ENCODE assay signal across 20 mouse cellular contexts in the genomic region with DNA sequence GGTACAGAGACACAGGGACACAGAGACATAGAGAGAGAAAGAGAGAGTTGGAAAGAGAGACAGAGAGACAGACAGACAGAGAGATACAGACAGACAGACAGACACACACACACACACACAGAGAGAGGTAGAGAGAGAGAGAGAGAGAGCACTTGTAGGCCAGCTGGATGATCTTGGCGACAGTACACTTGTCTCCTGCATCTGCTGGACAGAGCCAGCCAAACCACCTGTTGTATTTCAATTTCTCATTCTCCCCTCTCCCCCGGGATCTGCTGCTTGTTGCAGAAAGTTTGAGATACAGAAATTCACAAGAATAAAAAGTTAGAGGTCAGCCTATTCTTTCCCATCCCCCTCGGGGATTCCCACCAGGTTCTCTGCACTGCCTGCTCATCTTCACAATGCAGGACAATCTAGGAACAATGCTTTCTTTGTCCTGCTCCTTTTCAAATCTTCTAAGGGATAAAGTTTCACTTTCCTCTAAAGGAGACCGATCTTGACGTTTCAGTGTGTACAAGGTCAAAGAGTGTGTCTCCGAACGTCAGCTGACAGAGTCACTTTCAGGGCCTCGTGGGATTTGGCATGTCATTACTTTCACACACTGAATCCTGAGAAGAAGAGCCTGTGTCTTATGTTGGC.
A peak's percentile ranks its signal among the peaks of the same experiment; 100 is the strongest.
DNase-seq lines count a peak whose midpoint lies in the region; ATAC-seq lines count a peak whose summit lies in the region.
"Had no signal": no experiment of that assay in that cellular context is flagged by ENCODE, and none has a peak within 500 bp of the region (broad histone marks: within the 10 kb centered on the region; RNA-seq: fewer than 3 reads in every experiment).

No protein-coding gene starts in this region.

- no peak overlapping the region for H3K4me3 ChIP-seq in midbrain, embryonic 10.5 days
- H3K4me3 ChIP-seq in midbrain, embryonic 16.5 days (ENCODE audit: low read depth, low read length) = no peak overlapping the region
- H3K4me3 ChIP-seq: heart, embryonic 15.5 days; layer of hippocampus, adult 2 months; left cerebral cortex, adult 2 months; limb, embryonic 12.5 days; liver, embryonic 13.5 days had no signal

- WGBS in midbrain, embryonic 10.5 days = 26% methylated on average over 8 of the region's 8 CpGs
- WGBS in midbrain, embryonic 16.5 days = 10% methylated on average over 8 of the region's 8 CpGs

- no peak for ATAC-seq in midbrain, embryonic 16.5 days

- H3K4me2 ChIP-seq in midbrain, embryonic 16.5 days (ENCODE audit: low read length) = no peak overlapping the region
- H3K4me2 ChIP-seq: heart, embryonic 15.5 days; limb, embryonic 12.5 days; liver, embryonic 13.5 days; lung, embryonic 14.5 days had no signal

- peaks cover 12% of the 10 kb centered on the region for H3K4me1 ChIP-seq in midbrain, embryonic 10.5 days
- no peaks in the 10 kb centered on the region; the same call in 1 of the 2 replicates for H3K4me1 ChIP-seq in midbrain, embryonic 16.5 days (ENCODE audit: control insufficient read depth, insufficient read depth, low read length)
- H3K4me1 ChIP-seq: heart, embryonic 15.5 days; limb, embryonic 12.5 days; liver, embryonic 13.5 days had no signal

- H3K36me3 ChIP-seq in midbrain, embryonic 10.5 days = no peaks in the 10 kb centered on the region
- no peaks in the 10 kb centered on the region for H3K36me3 ChIP-seq in midbrain, embryonic 16.5 days (ENCODE audit: control insufficient read depth, insufficient read depth, low read length)
- H3K36me3 ChIP-seq: heart, embryonic 15.5 days; limb, embryonic 12.5 days; liver, embryonic 13.5 days had no signal

- H3K9me3 ChIP-seq in midbrain, embryonic 10.5 days (replicated peaks) = no peaks in the 10 kb centered on the region
- H3K9me3 ChIP-seq in midbrain, embryonic 16.5 days (replicated peaks; ENCODE audit: control insufficient read depth, low read length, poor library complexity, severe bottlenecking) = no peaks in the 10 kb centered on the region
- H3K9me3 ChIP-seq: heart, embryonic 15.5 days; limb, embryonic 12.5 days; liver, embryonic 13.5 days had no signal

- H3K9ac ChIP-seq in midbrain, embryonic 16.5 days (ENCODE audit: low read depth, low read length) = no peak overlapping the region
- H3K9ac ChIP-seq: heart, embryonic 15.5 days; limb, embryonic 12.5 days; liver, embryonic 13.5 days; lung, embryonic 14.5 days had no signal

- peak; percentile 2 to 13 for DNase-seq in heart, postnatal 14 days
- no peak for DNase-seq in heart, postnatal 25 days (ENCODE audit: low spot score)
- DNase-seq in midbrain, embryonic 10.5 days (ENCODE audit: low spot score) = no peak
- peak; percentile 72 for DNase-seq in R1 (ENCODE audit: low read depth, low spot score)
- DNase-seq in embryo, embryonic 11 days = peak; percentile 24
- DNase-seq in frontal cortex, postnatal 14 days (ENCODE audit: low spot score in 2 of 2) = no peak
- no peak for DNase-seq in right cerebral cortex, postnatal 25 days
- DNase-seq: cerebellum, adult 2 months; gastrocnemius, postnatal 36 days; kidney, adult 11 months; liver, embryonic 13.5 days; lung, embryonic 14.5 days; lung, postnatal 36 days; right cerebral cortex, postnatal 4 days; thymus, adult 2 months had no signal

- H3K27me3 ChIP-seq in midbrain, embryonic 10.5 days (ENCODE audit: low read depth, poor library complexity, severe bottlenecking) = no peaks in the 10 kb centered on the region
- no peaks in the 10 kb centered on the region for H3K27me3 ChIP-seq in midbrain, embryonic 16.5 days (ENCODE audit: control insufficient read depth, insufficient read depth, low read depth, low read length)
- H3K27me3 ChIP-seq: heart, embryonic 15.5 days; limb, embryonic 12.5 days; liver, embryonic 13.5 days had no signal

- intact Hi-C loops in heart, postnatal 14 days (cut with DNase I) = no loop called here
- intact Hi-C loops in heart, postnatal 25 days (cut with DNase I) = no loop called here

- H3K27ac ChIP-seq in midbrain, embryonic 10.5 days (replicated peaks) = peak overlapping the region; percentile 23; the same call in 1 of the 2 replicates
- H3K27ac ChIP-seq in midbrain, embryonic 16.5 days (ENCODE audit: low read length) = no peak overlapping the region
- H3K27ac ChIP-seq: heart, embryonic 15.5 days; layer of hippocampus, adult 2 months; left cerebral cortex, adult 2 months; limb, embryonic 12.5 days; liver, embryonic 13.5 days had no signal

Comparison
In these comparisons a context has a peak if more than half of its experiments do, and no peak if none do; other contexts are left out.
1. DNase-seq: peak in heart, postnatal 14 days (2 of 2), R1 (single experiment) and embryo, embryonic 11 days (single experiment); none in heart, postnatal 25 days (single experiment), midbrain, embryonic 10.5 days (single experiment), frontal cortex, postnatal 14 days (0 of 2) and right cerebral cortex, postnatal 25 days (single experiment).